Mouse (Mus musculus): ENCODE data around the gene Gabpb2. TPM values are rescaled to one million over a fixed set of nuclear protein-coding genes. Genes with fewer than 3 reads are reported as not detected.

Gene Gabpb2
- polyA plus RNA-seq, 1 experiment from 2014 or later, result 7.9 TPM

- Histone ChIP-seq H3K4me3 (ENCODE audit: control insufficient read depth in 1 of 2, insufficient read depth in 1 of 2, low read depth in 1 of 2, low read length in 2 of 2) (no peak overlapping the region), H3K4me2 (ENCODE audit: low read length) (no peak overlapping the region), H3K9ac (ENCODE audit: low read length) (no peak overlapping the region), H3K4me1 (ENCODE audit: control insufficient read depth in 2 of 2, insufficient read depth in 2 of 2, low read length in 2 of 2) (no peaks in the 10 kb centered on the region), H3K27ac (replicated peaks in 1 of 2; ENCODE audit: control insufficient read depth in 1 of 2, insufficient read depth in 1 of 2, low read depth in 2 of 2, low read length in 2 of 2) (no peak overlapping the region), H3K9me3 (ENCODE audit: control insufficient read depth, low read length) (no peaks in the 10 kb centered on the region), H3K36me3 (ENCODE audit: control insufficient read depth, insufficient read depth, low read length) (peaks cover 9% of the 10 kb centered on the region; the same call in 1 of the 2 replicates), H3K27me3 (ENCODE audit: control insufficient read depth, insufficient read depth, low read length) (no peaks in the 10 kb centered on the region)
- 6% methylated on average over 5 of the region's 5 CpGs for WGBS
- ATAC-seq (ENCODE audit: insufficient number of reproducible peaks, insufficient read depth, low FRiP score, low read depth), result 0 out of 2 replicates have a peak, but pooled peaks have one; percentile 49
Observed at GRCm38 (mm10) chr3:95142617-95143011, 75.1 kb downstream of the Gabpb2 start.

GRCm38 (mm10) chr3:95141952-95142616 is 75.6 kb downstream of the Gabpb2 start, which contains the start of gene Tnfaip8l2:
Gene Tnfaip8l2 (minus strand): TSS chr3:95142360.
- WGBS, result 77% methylated on average over 10 of the region's 10 CpGs
- H3K9ac ChIP-seq (ENCODE audit: low read length), result no peak within 1 kb of the TSS
- H3K4me2 ChIP-seq (ENCODE audit: low read length), result no peak within 1 kb of the TSS
- H3K27me3 ChIP-seq (ENCODE audit: control insufficient read depth, insufficient read depth, low read length), result no peaks in the 10 kb centered on the region
- no peak within 1 kb of the TSS for H3K27ac ChIP-seq (replicated peaks in 1 of 2; ENCODE audit: control insufficient read depth in 1 of 2, insufficient read depth in 1 of 2, low read depth in 2 of 2, low read length in 2 of 2)
- ATAC-seq (ENCODE audit: insufficient number of reproducible peaks, insufficient read depth, low FRiP score, low read depth), result no peak
- no peak within 1 kb of the TSS for H3K4me3 ChIP-seq (ENCODE audit: control insufficient read depth in 1 of 2, insufficient read depth in 1 of 2, low read depth in 1 of 2, low read length in 2 of 2)
- H3K9me3 ChIP-seq (ENCODE audit: control insufficient read depth, low read length), result no peaks in the 10 kb centered on the region
- H3K4me1 ChIP-seq (ENCODE audit: control insufficient read depth in 2 of 2, insufficient read depth in 2 of 2, low read length in 2 of 2), result no peaks in the 10 kb centered on the region
- H3K36me3 ChIP-seq (ENCODE audit: control insufficient read depth, insufficient read depth, low read length), result peaks cover 9% of the 10 kb centered on the region; the same call in 1 of the 2 replicates

GRCm38 (mm10) chr3:95141474-95141873 is 76.2 kb downstream of the Gabpb2 start:
- H3K27me3 ChIP-seq (ENCODE audit: control insufficient read depth, insufficient read depth, low read length), result no peaks in the 10 kb centered on the region
- no peak overlapping the region for H3K27ac ChIP-seq (replicated peaks in 1 of 2; ENCODE audit: control insufficient read depth in 1 of 2, insufficient read depth in 1 of 2, low read depth in 2 of 2, low read length in 2 of 2)
- peaks cover 9% of the 10 kb centered on the region; the same call in 1 of the 2 replicates for H3K36me3 ChIP-seq (ENCODE audit: control insufficient read depth, insufficient read depth, low read length)
- no peak overlapping the region for H3K9ac ChIP-seq (ENCODE audit: low read length)
- no peaks in the 10 kb centered on the region for H3K9me3 ChIP-seq (ENCODE audit: control insufficient read depth, low read length)
- 92% methylated on average over 9 of the region's 9 CpGs for WGBS
- no peaks in the 10 kb centered on the region for H3K4me1 ChIP-seq (ENCODE audit: control insufficient read depth in 2 of 2, insufficient read depth in 2 of 2, low read length in 2 of 2)
- H3K4me3 ChIP-seq (ENCODE audit: control insufficient read depth in 1 of 2, insufficient read depth in 1 of 2, low read depth in 1 of 2, low read length in 2 of 2), result no peak overlapping the region
- ATAC-seq (ENCODE audit: insufficient number of reproducible peaks, insufficient read depth, low FRiP score, low read depth), result no peak
- no peak overlapping the region for H3K4me2 ChIP-seq (ENCODE audit: low read length)

- Histone ChIP-seq H3K9ac (ENCODE audit: low read length) (no peak overlapping the region), H3K27ac (replicated peaks in 1 of 2; ENCODE audit: control insufficient read depth in 1 of 2, insufficient read depth in 1 of 2, low read depth in 2 of 2, low read length in 2 of 2) (no peak overlapping the region), H3K4me1 (ENCODE audit: control insufficient read depth in 2 of 2, insufficient read depth in 2 of 2, low read length in 2 of 2) (peaks cover 0 to 2% of the 10 kb centered on the region in 2 experiments; a peak in 1 of 4 replicates), H3K4me3 (ENCODE audit: control insufficient read depth in 1 of 2, insufficient read depth in 1 of 2, low read depth in 1 of 2, low read length in 2 of 2) (no peak overlapping the region), H3K4me2 (ENCODE audit: low read length) (no peak overlapping the region; the same call in 1 of the 2 replicates), H3K9me3 (ENCODE audit: control insufficient read depth, low read length) (no peaks in the 10 kb centered on the region), H3K36me3 (ENCODE audit: control insufficient read depth, insufficient read depth, low read length) (peaks cover 9% of the 10 kb centered on the region; the same call in 1 of the 2 replicates), H3K27me3 (ENCODE audit: control insufficient read depth, insufficient read depth, low read length) (no peaks in the 10 kb centered on the region)
- 91% methylated on average over 6 of the region's 6 CpGs for WGBS
- ATAC-seq (ENCODE audit: insufficient number of reproducible peaks, insufficient read depth, low FRiP score, low read depth), result no peak
Observed at GRCm38 (mm10) chr3:95140795-95141194, 76.9 kb downstream of the Gabpb2 start.

GRCm38 (mm10) chr3:95140289-95140595 is 77.5 kb downstream of the Gabpb2 start:
- H3K27me3 ChIP-seq (ENCODE audit: control insufficient read depth, insufficient read depth, low read length), result no peaks in the 10 kb centered on the region
- WGBS, result 44% methylated on average over 18 of the region's 18 CpGs
- peaks cover 0 to 7% of the 10 kb centered on the region in 2 experiments; a peak in 2 of 4 replicates for H3K4me1 ChIP-seq (ENCODE audit: control insufficient read depth in 2 of 2, insufficient read depth in 2 of 2, low read length in 2 of 2)
- peaks cover 9% of the 10 kb centered on the region; the same call in 1 of the 2 replicates for H3K36me3 ChIP-seq (ENCODE audit: control insufficient read depth, insufficient read depth, low read length)
- H3K4me2 ChIP-seq (ENCODE audit: low read length), result peak overlapping the region; percentile 52
- H3K27ac ChIP-seq (replicated peaks in 1 of 2; ENCODE audit: control insufficient read depth in 1 of 2, insufficient read depth in 1 of 2, low read depth in 2 of 2, low read length in 2 of 2), result no peak overlapping the region
- no peak for ATAC-seq (ENCODE audit: insufficient number of reproducible peaks, insufficient read depth, low FRiP score, low read depth)
- H3K9ac ChIP-seq (ENCODE audit: low read length), result 0 out of 2 replicates have a peak overlapping the region, but pooled peaks have one; percentile 30
- peak overlapping the region in 1 of 2 experiments; percentile 13; a peak in 1 of 4 replicates for H3K4me3 ChIP-seq (ENCODE audit: control insufficient read depth in 1 of 2, insufficient read depth in 1 of 2, low read depth in 1 of 2, low read length in 2 of 2)
- H3K9me3 ChIP-seq (ENCODE audit: control insufficient read depth, low read length), result no peaks in the 10 kb centered on the region

- H3K4me3 ChIP-seq (ENCODE audit: control insufficient read depth in 1 of 2, insufficient read depth in 1 of 2, low read depth in 1 of 2, low read length in 2 of 2), result peak overlapping the region in 1 of 2 experiments; percentile 13; a peak in 1 of 4 replicates
Observed at GRCm38 (mm10) chr3:95139586-95140288, 78.0 kb downstream of the Gabpb2 start.

GRCm38 (mm10) chr3:95136336-95136735 is 81.4 kb downstream of the Gabpb2 start:
- no peak overlapping the region for H3K27ac ChIP-seq (replicated peaks in 1 of 2; ENCODE audit: control insufficient read depth in 1 of 2, insufficient read depth in 1 of 2, low read depth in 2 of 2, low read length in 2 of 2)
- H3K9ac ChIP-seq (ENCODE audit: low read length), result no peak overlapping the region
- WGBS, result 91% methylated on average over 3 of the region's 3 CpGs
- H3K4me3 ChIP-seq (ENCODE audit: control insufficient read depth in 1 of 2, insufficient read depth in 1 of 2, low read depth in 1 of 2, low read length in 2 of 2), result no peak overlapping the region
- no peaks in the 10 kb centered on the region for H3K27me3 ChIP-seq (ENCODE audit: control insufficient read depth, insufficient read depth, low read length)
- no peaks in the 10 kb centered on the region for H3K9me3 ChIP-seq (ENCODE audit: control insufficient read depth, low read length)
- peaks cover 17% of the 10 kb centered on the region; the same call in 1 of the 2 replicates for H3K36me3 ChIP-seq (ENCODE audit: control insufficient read depth, insufficient read depth, low read length)
- H3K4me2 ChIP-seq (ENCODE audit: low read length), result no peak overlapping the region
- ATAC-seq (ENCODE audit: insufficient number of reproducible peaks, insufficient read depth, low FRiP score, low read depth), result no peak
- H3K4me1 ChIP-seq (ENCODE audit: control insufficient read depth in 2 of 2, insufficient read depth in 2 of 2, low read length in 2 of 2), result peaks cover 5 to 17% of the 10 kb centered on the region in 2 experiments

More at GRCm38 (mm10) chr3:95139586-95140288, 78.0 kb downstream of the Gabpb2 start:
- H3K9me3 ChIP-seq (ENCODE audit: control insufficient read depth, low read length), result no peaks in the 10 kb centered on the region
- H3K9ac ChIP-seq (ENCODE audit: low read length), result 0 out of 2 replicates have a peak overlapping the region, but pooled peaks have one; percentile 30
- no peaks in the 10 kb centered on the region for H3K27me3 ChIP-seq (ENCODE audit: control insufficient read depth, insufficient read depth, low read length)
- peaks cover 9% of the 10 kb centered on the region; the same call in 1 of the 2 replicates for H3K36me3 ChIP-seq (ENCODE audit: control insufficient read depth, insufficient read depth, low read length)
- H3K27ac ChIP-seq (replicated peaks in 1 of 2; ENCODE audit: control insufficient read depth in 1 of 2, insufficient read depth in 1 of 2, low read depth in 2 of 2, low read length in 2 of 2), result no peak overlapping the region
- 58% methylated on average over 25 of the region's 25 CpGs for WGBS
- no peak for ATAC-seq (ENCODE audit: insufficient number of reproducible peaks, insufficient read depth, low FRiP score, low read depth)
- peak overlapping the region; percentile 52 for H3K4me2 ChIP-seq (ENCODE audit: low read length)
- peaks cover 0 to 12% of the 10 kb centered on the region in 2 experiments; a peak in 2 of 4 replicates for H3K4me1 ChIP-seq (ENCODE audit: control insufficient read depth in 2 of 2, insufficient read depth in 2 of 2, low read length in 2 of 2)

All from heart, embryonic 14.5 days (tissue).